Mouse (Mus musculus): ENCODE measurements around the gene Spata19.
A peak's percentile ranks its signal among the peaks of the same experiment; 100 is the strongest.

The Spata19 gene

GRCm38 (mm10) chr9:27396500-27396899, at the start of gene Spata19:
TSS of gene Spata19 (plus strand) at chr9:27396800.
- DNase-seq: no peak

GRCm38 (mm10) chr9:27353082-27353481, 43.5 kb upstream of the Spata19 start:
- DNase-seq: no peak

GRCm38 (mm10) chr9:27357893-27358292, 38.7 kb upstream of the Spata19 start:
- DNase-seq: no peak

- DNase-seq: no peak
These were observed 29.4 kb upstream of the Spata19 start for GRCm38 (mm10) chr9:27367231-27367630.

- no peak for DNase-seq
These were observed 27.5 kb upstream of the Spata19 start for GRCm38 (mm10) chr9:27369108-27369507.

GRCm38 (mm10) chr9:27375746-27376145, 20.9 kb upstream of the Spata19 start:
- no peak for DNase-seq

GRCm38 (mm10) chr9:27386951-27387350, 9.6 kb upstream of the Spata19 start:
- DNase-seq: no peak

- no peak for DNase-seq
These were observed 4.6 kb downstream of the Spata19 start for GRCm38 (mm10) chr9:27401169-27401568.

- peak; percentile 20 for DNase-seq
These were observed 13.1 kb downstream of the Spata19 start for GRCm38 (mm10) chr9:27409733-27410132.

GRCm38 (mm10) chr9:27414058-27414460, 17.5 kb downstream of the Spata19 start:
- peak; percentile 81 for DNase-seq

GRCm38 (mm10) chr9:27424511-27424910, 27.9 kb downstream of the Spata19 start:
- DNase-seq: no peak

- no peak for DNase-seq
These were observed 32.0 kb downstream of the Spata19 start for GRCm38 (mm10) chr9:27428552-27428951.

GRCm38 (mm10) chr9:27433301-27433700, 36.7 kb downstream of the Spata19 start:
- DNase-seq: no peak

GRCm38 (mm10) chr9:27435936-27436335, 39.3 kb downstream of the Spata19 start:
- DNase-seq: no peak

- peak; percentile 66 for DNase-seq
These were observed 40.9 kb downstream of the Spata19 start for GRCm38 (mm10) chr9:27437391-27438061.

GRCm38 (mm10) chr9:27449780-27450422, 53.3 kb downstream of the Spata19 start:
- no peak for DNase-seq

Measured in right cerebral cortex, postnatal 4 days (tissue).